Mouse (Mus musculus) megakaryocyte-erythroid progenitor cell, adult 5-6 weeks (primary cell): Measurements from ENCODE around the gene Rrn3. TPM values are rescaled to one million over a fixed set of nuclear protein-coding genes. Genes with fewer than 3 reads are reported as not detected.
A peak's percentile ranks its signal among the peaks of the same experiment; 100 is the strongest.

Source experiments
- ATAC-seq: replicated peaks from 2 replicates; pipeline ENCODE4 v1.8.0; 2016; ENCODE audit warnings: mild to moderate bottlenecking, inconsistent platforms; ENCODE audit not compliant: severe bottlenecking, poor library complexity, low FRiP score, low TSS enrichment
- total RNA-seq, 2 experiments: library from RNA; stranded (forward) in 1 of 2; stranded (reverse) in 1 of 2; fragments of 200-1000, 215-1000 nt in 1 of 2; fragments of >200 nt in 1 of 2; fragmentation: Nextera tagmentation in 1 of 2; gene quantifications; 2 replicates each; pipeline ENCODE4 v1.2.3; 2014 to 2017

Gene Rrn3
- total RNA-seq, 2 experiments from 2014 or later = 37.6 to 62.0 TPM

GRCm38 (mm10) chr16:13840056-13840455 is 59.5 kb downstream of the Rrn3 start:
- ATAC-seq = no peak

DNA sequence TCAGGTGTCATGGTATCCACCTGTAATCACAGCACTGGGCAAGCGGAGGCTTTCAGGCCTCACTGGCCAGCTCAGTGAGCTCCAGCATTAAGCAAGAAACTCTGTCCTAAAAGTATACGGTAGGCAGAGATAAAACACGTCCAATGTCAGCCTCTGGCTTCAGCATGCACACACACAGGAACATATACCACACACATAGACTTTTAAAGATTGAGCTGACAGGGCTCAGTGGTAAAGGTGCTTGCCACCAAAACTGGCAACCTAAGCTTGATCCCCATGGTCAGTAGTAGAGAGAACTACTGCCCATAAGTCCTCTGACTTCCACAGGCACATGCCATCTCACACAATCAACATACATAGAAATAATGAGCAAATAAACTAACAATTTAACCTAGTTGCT is 60.4 kb downstream of the Rrn3 start:
- no peak for ATAC-seq

GRCm38 (mm10) chr16:13845031-13845430 is 64.5 kb downstream of the Rrn3 start:
- ATAC-seq = no peak

GRCm38 (mm10) chr16:13846675-13847074 is 66.2 kb downstream of the Rrn3 start:
- ATAC-seq = no peak

DNA sequence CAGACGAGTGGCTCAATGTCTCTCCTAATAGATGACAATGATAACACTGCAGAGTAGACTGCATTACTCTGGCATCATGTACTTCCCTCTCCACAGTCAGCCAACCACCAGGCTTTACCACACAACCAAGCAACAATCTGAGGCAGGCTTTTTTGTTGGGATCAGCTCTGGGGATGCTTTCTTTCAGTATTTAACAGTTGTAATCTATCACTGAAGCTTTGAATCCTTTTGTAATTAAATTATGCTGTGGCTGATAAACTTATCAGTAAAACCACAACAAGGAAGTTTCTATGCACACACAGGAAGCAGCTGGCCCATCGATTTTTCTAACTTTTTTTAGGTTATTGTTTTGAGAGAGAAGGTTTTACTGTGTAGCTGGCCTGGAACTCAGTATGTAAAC is 67.8 kb downstream of the Rrn3 start:
- ATAC-seq = peak; percentile 55; the same call in 1 of the 2 replicates

- no peak for ATAC-seq
These were observed 70.9 kb downstream of the Rrn3 start for GRCm38 (mm10) chr16:13851446-13851845.

DNA sequence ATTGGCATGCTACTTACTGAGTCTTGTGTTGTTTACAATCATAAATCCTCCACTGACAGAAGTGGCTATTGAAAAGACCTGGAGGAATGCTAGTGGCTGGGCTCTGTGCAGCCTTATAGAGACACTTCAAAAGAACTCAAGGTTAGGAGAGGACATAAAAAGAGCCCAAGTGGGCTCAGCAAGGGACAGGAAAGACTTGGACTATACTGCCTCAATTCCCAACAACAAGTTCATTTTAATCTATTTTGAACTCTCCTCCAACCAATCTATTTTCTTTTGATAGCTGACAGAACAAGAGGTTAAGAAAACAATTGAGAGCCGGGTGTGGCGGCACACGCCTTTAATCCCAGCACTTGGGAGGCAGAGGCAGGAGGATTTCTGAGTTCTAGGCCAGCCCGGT is 73.4 kb downstream of the Rrn3 start:
- ATAC-seq = no peak

Other genes starting within 250 kb of the Rrn3 start
- gene Parn, start 112.5 kb upstream of the Rrn3 start, total RNA-seq (2014; fragmentation: Nextera tagmentation) = 29.3 and 35.9 TPM in 2 replicates
- gene Parn, start 112.5 kb upstream of the Rrn3 start, total RNA-seq (2017) = 67.0 and 83.2 TPM in 2 replicates
- 22.2 and 26.0 TPM in 2 replicates for gene Bfar, start 108.8 kb upstream of the Rrn3 start, total RNA-seq (2014; fragmentation: Nextera tagmentation)
- gene Bfar, start 108.8 kb upstream of the Rrn3 start, total RNA-seq (2017) = 29.5 and 35.2 TPM in 2 replicates
- gene 3110001I22Rik, start 108.8 kb upstream of the Rrn3 start, total RNA-seq (2014; fragmentation: Nextera tagmentation) = 4.7 and 5.1 TPM in 2 replicates
- gene 3110001I22Rik, start 108.8 kb upstream of the Rrn3 start, total RNA-seq (2017) = 10.7 and 19.8 TPM in 2 replicates
- gene Pla2g10, start 49.7 kb upstream of the Rrn3 start, total RNA-seq (2014; fragmentation: Nextera tagmentation) = not detected in 2 replicates
- gene Pla2g10, start 49.7 kb upstream of the Rrn3 start, total RNA-seq (2017) = not detected in 2 replicates
- gene Ntan1, start 38.1 kb downstream of the Rrn3 start, total RNA-seq (2014; fragmentation: Nextera tagmentation) = 27.0 and 29.3 TPM in 2 replicates
- gene Ntan1, start 38.1 kb downstream of the Rrn3 start, total RNA-seq (2017) = 43.6 and 45.9 TPM in 2 replicates
- 58.3 and 58.5 TPM in 2 replicates for gene Pdxdc1, start 122.4 kb downstream of the Rrn3 start, total RNA-seq (2014; fragmentation: Nextera tagmentation)
- 45.7 and 74.5 TPM in 2 replicates for gene Pdxdc1, start 122.4 kb downstream of the Rrn3 start, total RNA-seq (2017)
- gene Mpv17l, start 122.5 kb downstream of the Rrn3 start, total RNA-seq (2014; fragmentation: Nextera tagmentation) = 0.22 and 2.0 TPM in 2 replicates
- 0.99 and 1.8 TPM in 2 replicates for gene Mpv17l, start 122.5 kb downstream of the Rrn3 start, total RNA-seq (2017)
- gene 2900011O08Rik, start 205.9 kb downstream of the Rrn3 start, total RNA-seq (2014; fragmentation: Nextera tagmentation) = not detected in 2 replicates
- gene 2900011O08Rik, start 205.9 kb downstream of the Rrn3 start, total RNA-seq (2017) = 3.3 TPM in 1 of 2 replicates, not detected in the other
- not detected in 2 replicates for gene Ifitm7, start 206.2 kb downstream of the Rrn3 start, total RNA-seq (2014; fragmentation: Nextera tagmentation)
- gene Ifitm7, start 206.2 kb downstream of the Rrn3 start, total RNA-seq (2017) = not detected in 2 replicates